Mouse (Mus musculus): ENCODE results near the gene Hk1.
"Not testable (repeated sequence)": the region's sequence is repeated elsewhere in the genome, so short reads cannot be mapped to it uniquely, and the experiment has no call there.

Hk1 gene

GRCm38 (mm10) chr10:62340095-62340731 is 39.5 kb downstream of the Hk1 start:
- peak; percentile 96 for DNase-seq

- peak; percentile 60 for DNase-seq
Measured at GRCm38 (mm10) chr10:62339211-62340094, 40.3 kb downstream of the Hk1 start.

DNA sequence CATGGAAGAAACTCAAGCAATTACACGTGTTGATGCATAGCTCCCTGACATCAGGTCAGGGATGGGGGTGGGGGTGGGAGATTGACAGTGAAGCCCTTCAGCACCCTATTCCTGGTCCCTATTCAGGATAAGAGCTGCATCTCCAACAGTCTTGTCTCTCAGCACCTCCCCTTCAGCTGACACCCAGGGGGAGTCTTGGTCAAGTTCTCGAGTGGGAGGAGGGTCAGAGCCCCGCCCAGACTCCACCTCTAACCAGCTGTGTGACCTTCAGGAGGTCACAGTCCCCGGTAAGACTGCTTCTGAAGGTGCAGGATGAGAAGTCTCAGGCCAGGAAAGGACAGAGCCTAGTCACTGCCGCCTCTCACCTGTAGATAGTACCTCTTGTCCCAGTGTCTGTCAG is 41.1 kb downstream of the Hk1 start:
- no peak for DNase-seq

GRCm38 (mm10) chr10:62338176-62338575 is 41.5 kb downstream of the Hk1 start:
- no peak for DNase-seq

- no peak for DNase-seq
Measured at GRCm38 (mm10) chr10:62336601-62337578, 42.8 kb downstream of the Hk1 start.

GRCm38 (mm10) chr10:62335423-62335776 is 44.3 kb downstream of the Hk1 start:
- DNase-seq: no peak

DNA sequence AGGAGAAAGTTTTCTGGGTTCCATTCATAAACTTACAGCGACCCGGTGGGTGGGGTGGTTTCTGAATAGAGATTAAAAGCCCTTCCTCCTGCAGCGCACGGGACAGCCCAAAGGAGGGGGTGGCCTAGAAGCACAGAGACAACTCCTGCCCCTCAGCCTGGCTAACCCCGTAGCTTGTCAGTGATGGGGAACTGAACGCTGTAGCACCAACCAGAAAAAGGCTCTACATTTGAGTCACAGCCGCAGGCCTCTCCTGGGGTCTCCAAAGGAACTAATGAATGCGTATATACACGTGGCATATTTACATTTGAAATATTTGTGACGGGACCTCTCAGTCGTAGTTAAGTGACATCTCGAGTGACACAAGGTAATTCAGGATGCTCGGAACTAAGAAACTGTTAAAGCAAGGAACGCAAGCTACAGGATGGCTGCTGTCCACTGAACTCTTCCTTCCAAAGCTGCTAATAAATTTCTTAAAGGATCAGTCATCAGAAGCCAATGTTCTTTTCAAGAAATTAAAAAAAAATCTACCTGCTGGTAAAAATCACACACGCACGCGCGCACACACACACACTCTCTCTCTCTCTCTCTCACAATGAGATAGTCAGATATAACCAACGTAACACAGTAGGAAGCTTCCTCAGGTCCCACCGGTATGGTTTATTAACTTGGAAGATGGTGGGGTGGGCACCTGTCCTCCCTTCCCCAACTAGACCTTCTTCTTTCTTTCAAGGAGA is 44.9 kb downstream of the Hk1 start:
- no peak for DNase-seq

- no peak for DNase-seq
Measured at GRCm38 (mm10) chr10:62333269-62333668, 46.4 kb downstream of the Hk1 start.

- peak; percentile 41 for DNase-seq
Measured at GRCm38 (mm10) chr10:62332514-62332913, 47.2 kb downstream of the Hk1 start.

- no peak for DNase-seq
Measured at GRCm38 (mm10) chr10:62331771-62332170, 47.9 kb downstream of the Hk1 start.

GRCm38 (mm10) chr10:62331296-62331695 is 48.4 kb downstream of the Hk1 start:
- DNase-seq: no peak

GRCm38 (mm10) chr10:62329846-62330245 is 49.9 kb downstream of the Hk1 start:
- DNase-seq: no peak

- DNase-seq: no peak
Measured at GRCm38 (mm10) chr10:62328886-62329412, 50.8 kb downstream of the Hk1 start.

DNA sequence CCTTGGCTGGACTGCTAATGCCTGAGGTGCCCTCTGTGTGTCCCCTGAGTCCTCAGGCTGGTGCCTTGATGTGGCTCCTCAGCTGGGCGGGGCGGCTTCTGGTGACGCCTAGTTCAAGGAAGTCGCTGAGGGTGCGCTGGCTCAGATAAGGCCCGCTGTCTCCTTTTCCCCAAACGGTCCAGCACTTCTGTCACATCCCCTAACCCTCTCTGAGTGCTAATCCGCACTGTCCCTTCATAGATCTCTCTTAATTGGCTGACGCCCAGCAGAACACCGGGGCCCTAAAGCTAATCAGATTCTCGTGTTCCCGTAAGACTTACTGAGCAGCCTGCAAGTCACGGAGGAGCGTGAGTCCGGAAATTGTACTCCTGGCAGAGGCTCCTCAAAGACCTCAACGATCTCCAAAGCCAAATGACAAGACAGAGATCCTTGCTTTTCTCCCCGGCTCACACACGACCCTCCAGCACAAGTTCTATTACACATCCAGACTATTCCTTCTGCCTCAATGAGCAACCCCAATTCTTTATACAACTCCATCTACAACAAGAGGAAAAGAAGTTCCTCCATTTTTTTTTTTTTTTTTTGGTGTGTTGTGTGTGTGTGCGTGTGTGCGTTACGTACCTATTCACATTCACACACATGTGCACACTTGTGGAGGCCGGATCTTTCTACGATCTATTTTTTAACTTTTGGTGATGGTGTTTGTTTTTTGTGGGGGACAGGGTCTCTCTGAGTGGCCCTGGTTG is 52.0 kb downstream of the Hk1 start:
- DNase-seq: no peak

DNA sequence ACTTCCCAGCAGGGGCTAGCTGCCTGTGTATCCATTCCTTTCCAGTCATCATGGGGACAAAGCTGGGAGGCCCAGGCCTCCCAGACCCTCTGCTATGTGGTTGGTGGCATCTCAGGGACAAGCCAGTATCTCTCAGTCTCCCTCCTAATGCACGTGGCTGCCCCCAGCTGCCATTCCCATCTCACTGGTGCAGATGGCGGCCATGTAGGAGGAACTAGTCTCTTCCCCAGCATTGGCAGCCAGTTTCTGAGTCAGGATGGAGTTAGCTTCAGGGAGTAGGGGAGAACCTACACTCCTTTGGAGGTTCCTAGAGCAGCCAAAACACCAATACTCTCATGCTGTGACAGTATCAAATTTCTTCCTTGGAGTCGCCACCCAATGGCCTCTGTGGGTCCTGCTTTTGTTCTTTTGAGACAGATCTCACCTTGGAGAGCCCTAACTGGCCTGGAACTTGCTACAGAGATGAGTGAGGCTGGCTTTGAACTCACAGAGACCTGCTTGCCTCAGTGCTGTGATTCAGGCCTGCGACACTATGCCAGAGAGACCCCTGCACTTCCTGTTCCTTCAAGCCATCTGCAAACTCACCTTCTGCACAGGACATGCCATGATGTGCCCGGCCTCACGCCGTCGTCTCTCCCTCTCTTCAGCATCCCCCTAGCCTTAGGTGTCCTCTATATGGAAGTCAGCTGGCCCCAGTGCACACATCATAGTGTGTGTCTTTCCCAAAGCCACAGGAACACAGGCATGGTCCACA is 52.7 kb downstream of the Hk1 start:
- no peak for DNase-seq

DNA sequence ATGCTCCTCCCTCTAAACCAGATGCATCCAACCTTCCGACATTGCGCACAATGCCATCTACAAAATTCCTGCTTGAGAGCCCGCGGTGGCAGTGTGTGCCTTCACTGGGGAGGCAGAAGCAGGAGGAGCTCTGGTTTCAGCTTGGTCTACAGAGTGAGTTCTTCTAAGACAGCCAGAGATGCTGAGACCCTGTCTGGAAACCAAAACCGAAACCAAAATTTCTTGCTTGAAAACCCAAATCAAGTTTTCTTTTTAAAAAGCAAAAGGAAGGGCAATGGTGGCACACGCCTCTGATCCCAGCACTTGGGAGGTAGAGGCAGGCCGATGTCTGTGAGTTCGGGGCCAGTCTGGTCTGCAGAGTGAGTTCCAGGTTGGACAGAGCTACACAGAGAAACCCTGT is 53.7 kb downstream of the Hk1 start:
- DNase-seq: no peak

DNA sequence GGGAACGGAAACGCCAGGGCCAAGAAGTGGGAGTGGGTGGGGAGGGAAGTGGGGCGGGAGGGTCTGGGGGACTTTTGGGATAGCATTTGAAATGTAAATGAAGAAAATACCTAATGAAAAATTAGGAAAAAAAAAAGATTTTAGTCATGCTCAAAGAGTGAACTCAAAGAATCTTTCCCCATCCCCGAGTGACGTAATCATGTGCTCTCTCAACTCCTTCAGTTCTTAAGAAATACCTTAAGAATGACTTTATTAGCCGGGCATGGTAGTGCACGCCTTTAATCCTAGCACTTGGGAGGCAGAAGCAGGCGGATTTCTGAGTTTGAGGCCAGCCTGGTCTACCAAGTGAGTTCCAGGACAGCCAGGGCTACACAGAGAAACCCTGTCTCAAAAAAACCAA is 56.9 kb downstream of the Hk1 start:
- DNase-seq: not testable (repeated sequence)

- no peak for DNase-seq
Measured at GRCm38 (mm10) chr10:62321457-62321856, 58.3 kb downstream of the Hk1 start.

GRCm38 (mm10) chr10:62320402-62320978 is 59.2 kb downstream of the Hk1 start:
- no peak for DNase-seq

DNA sequence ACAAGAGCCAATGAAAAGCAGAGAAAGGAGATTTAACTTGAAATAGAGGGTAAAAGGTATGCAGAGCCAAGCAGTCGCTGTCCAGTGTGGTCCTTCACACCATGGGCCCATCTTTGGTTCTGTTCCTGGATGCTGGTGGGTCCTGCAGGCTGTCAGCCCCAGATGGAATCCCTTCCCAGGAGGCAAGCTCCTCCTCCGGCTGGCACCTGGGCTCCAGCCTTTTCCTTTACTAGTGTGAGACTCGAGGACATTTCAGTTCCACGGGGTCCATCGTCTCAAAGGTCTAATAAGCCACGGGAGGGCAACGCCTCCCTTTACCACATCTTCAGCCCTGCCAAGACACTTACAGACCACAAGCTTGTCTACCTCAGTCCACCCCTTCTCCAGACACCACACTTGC is 60.6 kb downstream of the Hk1 start:
- no peak for DNase-seq

Data from right cerebral cortex, postnatal 14 days (tissue).